Mouse (Mus musculus) granulocyte monocyte progenitor cell, adult 5-6 weeks (primary cell): Measurements from ENCODE around the gene Pou4f1. TPM values are rescaled to one million over a fixed set of nuclear protein-coding genes. Genes with fewer than 3 reads are reported as not detected.
"Not testable (repeated sequence)": the region's sequence is repeated elsewhere in the genome, so short reads cannot be mapped to it uniquely, and the experiment has no call there.

Source experiments
- ATAC-seq: replicated peaks from 2 replicates; pipeline ENCODE4 v1.8.0; 2016; ENCODE audit warnings: mild to moderate bottlenecking, moderate TSS enrichment, inconsistent platforms; ENCODE audit not compliant: poor library complexity, severe bottlenecking
- total RNA-seq, 2 experiments: library from RNA; stranded (forward) in 1 of 2; stranded (reverse) in 1 of 2; fragments of 200-712, 200-1000 nt in 1 of 2; fragments of >200 nt in 1 of 2; fragmentation: Nextera tagmentation in 1 of 2; gene quantifications; 2 replicates each; pipeline ENCODE4 v1.2.3; 2014 to 2017

Gene Pou4f1
- total RNA-seq (2014; fragmentation: Nextera tagmentation) (0.64 and 1.4 TPM in 2 replicates), total RNA-seq (2017) (0.52 TPM in 1 of 2 replicates, not detected in the other)

DNA sequence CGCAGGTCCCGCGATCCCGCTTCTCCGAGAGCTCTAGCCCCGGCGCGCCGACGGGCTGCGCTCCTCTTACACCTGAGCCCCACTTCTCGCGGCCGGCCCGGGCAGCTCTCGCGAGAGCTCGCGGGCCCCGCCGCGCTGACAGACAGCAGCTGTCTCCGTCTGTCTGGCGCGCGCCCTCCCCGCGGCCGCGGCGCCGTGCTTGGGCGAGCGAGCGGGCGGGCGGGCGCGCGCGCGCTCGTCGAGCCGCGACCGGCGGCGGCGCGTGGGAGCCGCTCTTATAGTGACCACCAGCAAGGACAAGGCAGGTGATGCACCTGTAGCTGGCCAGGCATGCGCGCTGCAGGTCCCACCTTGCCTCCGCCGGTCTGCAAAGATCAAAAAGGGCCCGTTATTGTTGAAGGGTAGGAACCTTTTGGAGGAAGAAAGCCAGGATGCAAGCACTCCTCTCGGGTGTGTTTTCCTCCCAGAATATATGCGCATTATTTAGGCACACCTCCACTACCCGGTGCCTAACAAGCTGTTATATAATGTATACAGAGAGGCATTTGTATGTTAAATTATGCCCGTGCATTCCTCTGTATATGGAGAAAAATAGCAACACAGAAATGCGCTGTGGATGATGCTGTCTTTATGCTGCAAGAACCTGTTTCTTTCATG is at the start of gene Pou4f1:
Gene Pou4f1, minus strand, starts transcription at position 34 of the 657 bp plus-strand sequence.
- ATAC-seq, result peak; percentile 60

DNA sequence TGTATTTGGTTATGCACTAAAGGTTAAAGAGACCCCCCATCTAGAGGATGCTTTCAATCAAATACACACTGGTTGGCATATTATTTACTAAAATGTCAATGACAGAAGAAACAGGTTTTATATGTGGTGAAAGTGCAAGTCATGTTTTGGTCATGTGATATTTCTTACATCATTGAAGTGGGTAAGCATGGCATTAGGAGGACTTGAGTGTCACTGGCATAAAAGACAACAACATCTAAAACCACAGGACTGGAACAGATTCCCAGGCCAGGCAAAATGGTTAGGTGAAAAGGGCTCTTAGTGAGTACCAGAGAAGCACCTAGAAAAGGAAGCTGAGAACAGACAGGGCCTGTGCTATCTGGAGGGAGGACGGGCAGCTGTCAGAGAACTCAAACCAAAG is 43.9 kb upstream of the Pou4f1 start:
- peak; percentile 65 for ATAC-seq

- ATAC-seq, result not testable (repeated sequence)
These were observed 35.0 kb upstream of the Pou4f1 start for GRCm38 (mm10) chr14:104502761-104503160.

- ATAC-seq, result no peak
These were observed 12.0 kb upstream of the Pou4f1 start for GRCm38 (mm10) chr14:104479751-104480150.

DNA sequence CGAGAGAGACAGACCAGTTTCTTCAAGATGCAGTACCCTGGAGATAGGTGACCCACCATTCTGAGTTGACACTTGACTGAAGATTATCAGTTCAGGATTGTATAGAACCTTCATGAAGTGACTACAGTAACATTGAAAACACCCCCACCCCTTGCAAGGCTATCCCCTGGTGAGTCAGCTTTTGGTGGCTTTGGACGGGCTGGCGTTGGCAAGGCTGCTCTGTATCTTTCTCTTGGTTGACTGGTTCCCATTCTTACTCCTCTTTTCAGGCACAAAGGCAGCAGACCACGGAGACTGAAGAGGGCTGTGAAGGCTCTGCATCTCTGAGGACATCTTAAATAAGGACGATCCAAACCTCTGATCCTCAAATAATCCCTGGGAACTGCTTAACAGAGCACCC is 10.8 kb upstream of the Pou4f1 start:
- ATAC-seq, result no peak

DNA sequence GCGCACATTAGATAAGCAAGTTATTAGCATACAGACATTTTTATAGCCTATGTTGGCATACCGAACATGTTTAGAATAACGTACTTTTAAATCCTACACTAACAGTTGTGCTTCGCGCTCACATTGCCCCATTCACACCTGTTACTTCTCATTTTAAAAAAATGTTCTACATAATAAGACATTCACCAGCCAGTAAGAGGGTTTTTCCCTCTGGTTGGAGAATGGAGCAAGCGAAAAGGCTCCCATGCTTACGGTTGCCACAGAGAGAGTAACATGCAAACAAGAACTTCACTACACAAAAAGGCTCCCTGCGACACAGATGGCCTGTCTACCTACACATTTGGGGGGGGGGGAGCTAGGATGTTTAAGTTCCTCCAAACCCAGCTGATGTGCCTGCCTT is 9.8 kb upstream of the Pou4f1 start:
- no peak for ATAC-seq

GRCm38 (mm10) chr14:104475438-104475837 is 7.6 kb upstream of the Pou4f1 start:
- no peak for ATAC-seq

- ATAC-seq, result no peak
These were observed 798 bp upstream of the Pou4f1 start for GRCm38 (mm10) chr14:104468623-104468970.

DNA sequence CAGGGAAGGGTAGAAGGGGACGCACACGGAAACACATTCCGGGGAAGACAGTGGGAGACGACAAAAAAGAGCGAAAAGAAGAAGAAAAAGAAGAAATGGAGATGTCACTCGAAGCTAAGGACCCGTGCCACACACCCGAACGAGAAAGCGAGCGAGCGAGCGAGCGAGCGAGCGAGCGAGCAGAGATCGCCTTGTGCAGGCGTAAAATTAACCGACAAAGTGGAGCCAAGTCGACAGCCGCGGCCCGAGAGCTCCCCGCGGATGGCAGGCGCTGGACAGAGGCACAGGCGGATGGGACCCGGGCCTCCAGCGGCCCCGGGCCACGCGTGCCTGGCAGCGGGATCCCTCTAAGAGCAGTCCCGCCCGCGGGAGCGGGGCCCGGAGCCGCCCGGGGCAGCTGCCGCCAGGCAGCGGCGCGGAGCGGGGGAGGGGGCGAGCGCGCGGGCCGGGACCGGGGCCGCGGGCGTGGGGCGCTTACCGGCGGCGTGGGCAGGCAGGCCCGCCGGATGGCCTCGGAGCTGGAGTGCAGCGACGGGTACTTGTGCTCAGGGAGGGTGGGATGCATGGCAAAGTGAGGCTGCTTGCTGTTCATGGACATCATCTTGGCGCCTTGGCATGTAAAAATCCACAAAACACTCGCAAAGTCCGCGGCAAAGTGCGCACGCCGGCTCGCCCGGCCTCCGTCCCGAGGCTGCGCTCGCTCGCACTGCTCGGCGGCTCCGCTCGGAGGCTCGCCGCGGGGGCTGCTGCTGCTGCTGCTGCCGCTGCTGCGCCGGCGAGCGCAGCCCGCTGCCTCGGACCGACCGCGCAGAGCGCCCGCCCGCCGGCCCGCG is 450 bp downstream of the Pou4f1 start:
- no peak for ATAC-seq

DNA sequence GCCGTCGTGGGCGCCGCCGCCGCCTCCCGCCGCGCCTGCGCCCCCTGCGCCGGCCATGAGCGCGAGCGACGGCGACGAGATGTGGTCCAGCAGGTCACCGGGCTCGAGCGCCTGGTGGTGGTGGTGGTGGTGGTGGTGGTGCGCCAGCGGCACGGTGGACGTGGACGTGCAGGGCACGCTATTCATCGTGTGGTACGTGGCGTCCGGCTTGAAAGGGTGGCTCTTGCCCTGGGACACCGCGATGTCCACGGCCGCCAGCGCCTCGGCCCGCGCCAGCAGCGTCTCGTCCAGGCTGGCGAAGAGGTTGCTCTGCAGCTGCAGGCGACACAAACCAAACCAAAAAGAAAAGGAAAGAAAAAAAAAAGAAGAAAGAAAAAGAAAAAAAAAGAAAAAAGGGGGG is 1.2 kb downstream of the Pou4f1 start:
- ATAC-seq, result no peak

DNA sequence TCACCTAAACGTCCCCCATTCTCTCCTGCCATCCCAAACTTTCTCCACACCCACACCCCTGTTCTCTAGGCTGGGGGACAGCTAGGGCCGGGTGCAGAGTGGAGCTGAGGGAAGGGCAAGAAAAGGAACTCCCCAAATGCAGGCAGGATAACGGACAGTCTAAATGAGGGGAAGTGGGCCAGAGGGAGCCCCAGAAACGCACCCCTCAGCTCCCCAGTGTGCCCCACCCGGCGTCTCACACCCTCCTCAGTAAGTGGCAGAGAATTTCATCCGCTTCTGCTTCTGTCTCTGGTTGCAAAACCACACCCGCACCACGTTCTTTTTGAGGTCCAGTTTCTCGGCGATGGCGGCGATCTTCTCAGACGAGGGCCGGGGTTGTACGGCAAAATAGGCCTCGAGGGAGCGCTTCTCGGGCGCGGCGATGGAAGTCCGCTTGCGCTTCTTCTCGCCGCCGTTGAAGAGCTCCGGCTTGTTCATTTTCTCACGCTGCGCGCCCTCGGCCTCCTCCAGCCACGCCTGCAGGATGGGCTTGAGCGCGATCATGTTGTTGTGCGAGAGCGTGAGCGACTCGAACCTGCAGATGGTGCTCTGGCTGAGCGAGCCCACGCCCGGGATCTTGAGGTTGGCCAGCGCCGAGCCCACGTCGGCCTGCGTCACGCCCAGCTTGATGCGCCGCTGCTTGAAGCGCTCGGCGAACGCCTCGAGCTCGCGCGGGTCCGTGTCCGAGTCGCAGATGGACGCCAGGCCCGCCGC is 2.1 kb downstream of the Pou4f1 start:
- peak; percentile 60 for ATAC-seq

- ATAC-seq, result no peak
These were observed 3.0 kb downstream of the Pou4f1 start for GRCm38 (mm10) chr14:104464841-104465240.

DNA sequence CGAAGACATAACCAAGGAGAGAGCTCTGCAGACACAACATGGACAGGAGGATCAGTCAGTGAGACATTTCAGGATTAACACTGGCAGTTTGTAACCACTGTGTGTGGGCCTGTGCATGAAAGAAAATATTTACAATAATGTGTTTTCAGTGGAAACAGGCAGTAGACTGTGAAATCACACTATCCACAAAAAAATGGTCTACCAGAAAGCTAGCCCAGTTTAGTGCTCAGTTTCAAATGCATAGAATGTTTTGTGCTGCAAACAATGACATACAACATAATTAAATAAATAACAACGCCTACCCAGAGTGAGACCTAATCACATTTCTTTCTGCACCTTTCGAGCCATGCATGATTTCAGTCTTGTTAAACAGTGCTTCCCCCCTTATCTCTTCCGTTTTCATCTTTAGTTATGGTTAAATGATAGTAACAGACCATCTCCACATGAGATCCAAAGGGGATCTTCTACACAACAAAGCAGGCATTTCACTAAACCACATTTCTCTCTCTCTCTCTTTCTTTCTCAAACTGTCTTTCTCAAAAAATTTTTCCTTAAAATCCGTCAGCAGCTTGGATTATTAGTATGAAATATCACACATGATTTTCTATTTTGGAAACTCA is 4.1 kb downstream of the Pou4f1 start:
- ATAC-seq, result no peak

- no peak for ATAC-seq
These were observed 6.2 kb downstream of the Pou4f1 start for GRCm38 (mm10) chr14:104461286-104462240.

DNA sequence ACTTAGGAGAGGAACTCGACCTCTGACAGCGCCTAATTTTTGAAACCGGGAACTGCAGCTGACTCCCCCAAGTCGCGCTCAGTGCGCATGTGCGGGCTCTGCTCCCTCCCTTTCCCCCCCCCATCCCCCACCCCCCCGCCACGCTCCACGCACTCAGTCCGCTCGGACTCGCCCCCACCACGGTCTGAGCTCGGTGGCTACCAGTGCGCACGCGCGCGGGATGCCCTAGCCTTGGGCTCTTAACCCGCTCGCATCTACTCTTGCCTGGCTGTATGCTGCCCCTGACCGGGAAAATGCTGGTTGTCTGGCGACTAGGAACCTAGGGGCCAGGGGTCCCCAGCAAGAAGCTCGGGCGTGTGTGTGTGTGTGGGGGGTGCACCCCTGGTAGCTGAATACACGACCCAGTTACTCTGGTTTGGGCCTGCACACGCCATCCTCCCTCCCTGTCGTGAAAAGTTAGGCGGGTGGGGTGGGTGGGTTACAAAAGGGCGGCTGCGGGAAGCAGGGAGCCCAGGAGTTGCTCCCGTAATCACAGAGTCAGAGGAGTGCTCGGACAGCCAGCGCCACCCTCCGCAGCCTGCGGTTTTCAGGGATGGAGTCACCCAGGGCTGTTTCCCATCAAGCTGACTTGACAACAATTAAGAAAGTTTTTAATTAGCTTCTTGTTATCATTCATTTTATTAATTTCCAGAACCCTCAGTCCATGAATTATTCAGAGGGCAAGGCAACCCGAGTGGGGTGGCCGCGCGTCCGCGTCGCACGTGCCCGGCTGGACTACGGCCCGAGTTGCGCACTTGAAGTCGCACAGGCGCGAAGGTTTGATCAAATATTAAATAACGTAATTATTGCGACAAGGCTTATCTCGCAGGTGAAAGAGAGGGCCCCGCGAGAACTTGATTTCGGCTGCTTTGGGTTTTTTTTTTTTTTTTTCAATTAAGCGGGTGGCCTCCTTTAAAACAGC is 7.2 kb downstream of the Pou4f1 start:
- peak; percentile 52 for ATAC-seq

DNA sequence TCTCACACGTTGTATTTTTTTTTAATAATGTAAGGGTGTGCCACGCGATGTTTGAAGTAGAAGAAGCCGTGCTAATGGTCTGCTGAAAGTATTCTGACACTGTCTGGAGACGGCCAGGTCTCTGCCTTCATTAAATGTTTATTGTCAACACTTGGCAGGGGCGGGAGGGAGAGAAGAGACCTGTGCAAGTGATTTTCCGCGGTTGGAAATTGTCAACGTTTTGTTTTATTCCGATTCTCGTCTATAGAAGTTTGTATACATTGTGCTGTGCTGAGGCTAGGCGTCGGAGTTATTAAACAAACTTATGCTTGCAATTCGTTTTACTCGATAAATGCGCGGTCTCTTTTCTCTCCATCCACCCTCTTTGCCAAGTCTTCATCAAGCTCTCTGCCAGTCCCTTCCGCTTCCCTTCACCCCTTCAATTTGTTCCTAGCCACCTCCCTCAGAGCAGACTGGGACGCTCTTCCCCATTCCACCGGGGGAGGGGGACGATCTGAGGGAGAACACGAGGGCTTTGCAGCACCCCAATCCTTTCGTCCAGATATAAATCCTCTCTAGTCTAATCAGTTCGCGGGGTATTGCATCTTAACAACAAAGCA is 8.2 kb downstream of the Pou4f1 start:
- no peak for ATAC-seq

GRCm38 (mm10) chr14:104458728-104459512 is 8.9 kb downstream of the Pou4f1 start:
- ATAC-seq, result no peak
